Mouse (Mus musculus): ENCODE data around the gene Thap8. TPM values are rescaled to one million over a fixed set of nuclear protein-coding genes. Genes with fewer than 3 reads are reported as not detected.

The Thap8 gene
- polyA plus RNA-seq, 1 experiment from 2014 or later: 0.77 TPM

DNA sequence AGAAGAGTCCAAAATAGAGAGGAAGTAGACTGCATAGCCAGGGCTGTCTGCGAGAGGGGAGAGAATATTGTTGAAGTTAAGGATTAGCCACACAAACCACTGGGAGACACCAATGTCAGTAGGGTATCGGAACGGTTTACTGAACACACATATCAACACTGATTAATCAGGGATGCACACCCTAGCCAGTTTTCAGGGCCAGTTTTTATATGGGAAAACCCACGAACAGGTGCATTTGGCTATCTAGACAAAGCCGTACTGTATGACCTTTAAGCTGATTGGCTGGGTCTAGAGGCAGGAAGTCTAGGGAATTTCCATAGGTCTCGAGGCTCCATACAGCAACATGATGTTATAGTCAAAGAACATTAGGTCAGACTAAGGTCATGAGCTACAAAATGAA is 43.0 kb downstream of the Thap8 start:
- Histone ChIP-seq H3K9ac (peak overlapping the region; percentile 79; the same call in 1 of the 2 replicates), H3K27ac (peak overlapping the region; percentile 86; the same call in 1 of the 2 replicates), H3K9me3 (replicated peaks) (0 out of 2 replicates have a peak, but pooled peaks cover 4% of the 10 kb centered on the region), H3K36me3 (no peaks in the 10 kb centered on the region), H3K27me3 (no peaks in the 10 kb centered on the region; the same call in 1 of the 2 replicates), H3K4me3 (peak overlapping the region; percentile 75), H3K4me1 (peaks cover 16% of the 10 kb centered on the region), H3K4me2 (replicated peaks) (peak overlapping the region; percentile 76)
- WGBS: 38% methylated on average over 6 of the region's 6 CpGs
- peak; percentile 5; the same call in 1 of the 2 replicates for ATAC-seq (ENCODE audit: low FRiP score)

- Histone ChIP-seq H3K9me3 (replicated peaks) (0 out of 2 replicates have a peak, but pooled peaks cover 4% of the 10 kb centered on the region), H3K4me1 (peaks cover 16% of the 10 kb centered on the region), H3K27me3 (peaks cover 7% of the 10 kb centered on the region), H3K27ac (peak within 1 kb of the TSS; percentile 86; the same call in 1 of the 2 replicates), H3K9ac (0 out of 2 replicates have a peak within 1 kb of the TSS, but pooled peaks have one; percentile 79), H3K4me2 (replicated peaks) (peak within 1 kb of the TSS; percentile 76), H3K4me3 (peak within 1 kb of the TSS; percentile 75), H3K36me3 (no peaks in the 10 kb centered on the region)
- WGBS: 71% methylated on average over 3 of the region's 3 CpGs
- ATAC-seq (ENCODE audit: low FRiP score): no peak
Observed at GRCm38 (mm10) chr7:30323795-30324194, 43.9 kb downstream of the Thap8 start, which contains the start of gene Sdhaf1. Sdhaf1 (minus strand) TSS chr7:30323895.

DNA sequence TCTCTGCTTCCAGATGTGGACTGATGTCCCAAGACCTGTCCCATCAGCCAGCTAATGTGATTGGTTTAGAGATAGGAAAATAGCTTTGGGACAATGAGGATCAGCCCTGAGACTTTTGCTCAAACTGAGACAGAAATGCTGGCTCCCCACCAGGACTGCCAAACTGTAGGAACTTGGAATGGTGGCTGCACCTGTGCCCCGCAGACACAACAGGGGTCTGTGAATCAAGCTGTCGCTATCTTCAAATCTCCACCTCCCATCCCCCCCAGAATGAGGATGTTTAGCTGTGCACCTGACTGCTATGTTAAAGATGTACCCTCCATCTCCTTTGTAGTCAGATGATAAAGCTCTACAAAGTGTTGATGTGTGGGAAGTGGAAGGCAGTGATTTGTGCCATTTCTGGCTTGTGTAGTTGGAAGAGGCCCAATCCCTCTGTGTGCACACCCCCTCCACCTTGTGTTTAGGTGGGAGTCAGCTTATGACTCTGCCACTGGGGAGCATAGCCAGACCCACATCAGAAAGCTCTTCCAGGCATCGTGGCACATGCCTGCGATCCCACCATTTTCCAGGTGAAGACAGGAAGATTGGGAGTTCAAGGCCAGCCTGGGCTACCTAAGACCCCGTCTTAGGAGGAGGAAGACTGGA is 44.5 kb downstream of the Thap8 start:
- no peak overlapping the region for H3K27ac ChIP-seq

DNA sequence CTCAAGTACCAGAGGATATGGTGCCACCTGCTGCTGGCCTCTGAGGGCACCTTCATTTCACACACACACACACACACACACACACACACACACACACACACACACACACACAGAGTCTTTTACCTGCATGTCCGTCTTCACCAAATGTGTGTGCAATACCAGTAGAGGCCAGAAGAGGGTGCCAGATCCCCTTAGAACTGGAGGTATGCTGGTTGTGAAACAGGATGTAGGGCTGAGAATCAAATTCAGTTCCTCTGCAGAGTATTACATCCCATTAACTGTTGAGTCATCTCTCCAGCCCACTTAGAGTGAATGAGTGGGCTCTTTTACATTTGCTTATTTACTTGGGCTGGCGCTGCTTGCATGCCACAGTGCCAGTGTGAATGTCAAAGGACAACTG is 45.5 kb downstream of the Thap8 start:
- Histone ChIP-seq H3K9ac (no peak overlapping the region), H3K27ac (no peak overlapping the region), H3K9me3 (replicated peaks) (0 out of 2 replicates have a peak, but pooled peaks cover 4% of the 10 kb centered on the region), H3K4me3 (no peak overlapping the region), H3K4me1 (peaks cover 16% of the 10 kb centered on the region), H3K27me3 (peaks cover 7% of the 10 kb centered on the region), H3K36me3 (no peaks in the 10 kb centered on the region), H3K4me2 (replicated peaks) (no peak overlapping the region)
- WGBS: 44% methylated on average over 2 of the region's 2 CpGs
- ATAC-seq (ENCODE audit: low FRiP score): no peak

More for the DNA sequence above, 44.5 kb downstream of the Thap8 start:
- H3K4me2 ChIP-seq (replicated peaks): no peak overlapping the region
- H3K9ac ChIP-seq: no peak overlapping the region
- H3K4me1 ChIP-seq: peaks cover 16% of the 10 kb centered on the region
- H3K4me3 ChIP-seq: no peak overlapping the region
- ATAC-seq (ENCODE audit: low FRiP score): no peak
- H3K9me3 ChIP-seq (replicated peaks): 0 out of 2 replicates have a peak, but pooled peaks cover 4% of the 10 kb centered on the region
- H3K27me3 ChIP-seq: peaks cover 7% of the 10 kb centered on the region
- H3K36me3 ChIP-seq: no peaks in the 10 kb centered on the region
- 85% methylated on average over 5 of the region's 5 CpGs for WGBS

- no peak overlapping the region for H3K27ac ChIP-seq
- H3K4me3 ChIP-seq: no peak overlapping the region
- no peaks in the 10 kb centered on the region for H3K36me3 ChIP-seq
- no peak for ATAC-seq (ENCODE audit: low FRiP score)
- H3K9me3 ChIP-seq (replicated peaks): 0 out of 2 replicates have a peak, but pooled peaks cover 4% of the 10 kb centered on the region
- no peak overlapping the region for H3K9ac ChIP-seq
- peaks cover 11% of the 10 kb centered on the region for H3K4me1 ChIP-seq
- peaks cover 7% of the 10 kb centered on the region for H3K27me3 ChIP-seq
- no peak overlapping the region for H3K4me2 ChIP-seq (replicated peaks)
Observed at GRCm38 (mm10) chr7:30326427-30326826, 46.5 kb downstream of the Thap8 start.

- H3K27ac ChIP-seq: no peak overlapping the region
- 0 out of 2 replicates have a peak, but pooled peaks cover 4% of the 10 kb centered on the region for H3K9me3 ChIP-seq (replicated peaks)
- H3K27me3 ChIP-seq: peaks cover 7% of the 10 kb centered on the region
- ATAC-seq (ENCODE audit: low FRiP score): no peak
- 59% methylated on average over 15 of the region's 15 CpGs for WGBS
- H3K9ac ChIP-seq: no peak overlapping the region
- no peak overlapping the region for H3K4me2 ChIP-seq (replicated peaks)
- H3K4me1 ChIP-seq: peaks cover 13% of the 10 kb centered on the region
- H3K36me3 ChIP-seq: no peaks in the 10 kb centered on the region
- H3K4me3 ChIP-seq: no peak overlapping the region
Observed at GRCm38 (mm10) chr7:30327140-30327539, 47.2 kb downstream of the Thap8 start.

GRCm38 (mm10) chr7:30328379-30328778 is 48.5 kb downstream of the Thap8 start:
- H3K27me3 ChIP-seq: peaks cover 8% of the 10 kb centered on the region
- ATAC-seq (ENCODE audit: low FRiP score): no peak
- H3K36me3 ChIP-seq: no peaks in the 10 kb centered on the region
- 58% methylated on average over 10 of the region's 10 CpGs for WGBS
- 0 out of 2 replicates have a peak, but pooled peaks cover 4% of the 10 kb centered on the region for H3K9me3 ChIP-seq (replicated peaks)
- H3K4me1 ChIP-seq: peaks cover 10% of the 10 kb centered on the region
- no peak overlapping the region for H3K4me2 ChIP-seq (replicated peaks)
- H3K4me3 ChIP-seq: no peak overlapping the region
- H3K9ac ChIP-seq: peak overlapping the region; percentile 8; the same call in 1 of the 2 replicates
- H3K27ac ChIP-seq: no peak overlapping the region

DNA sequence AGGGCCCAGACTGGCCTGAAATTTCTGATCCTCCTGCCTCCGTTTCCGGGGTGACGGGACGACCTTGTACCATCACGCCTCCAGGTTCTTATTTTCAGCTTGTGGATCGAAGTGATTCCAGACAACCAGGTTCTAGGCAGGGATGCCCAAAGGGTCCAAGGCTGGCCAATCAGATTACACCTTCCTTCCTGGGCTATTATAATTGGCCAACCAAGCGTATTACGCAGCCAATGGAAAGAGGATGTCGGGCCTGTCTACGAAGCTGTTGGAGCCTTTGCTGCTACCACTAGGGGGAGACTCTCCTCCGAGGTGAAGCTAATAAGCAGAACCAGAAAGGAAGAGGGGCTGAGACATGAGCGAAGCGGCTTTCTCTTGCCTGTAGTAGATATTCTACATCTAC is 52.0 kb downstream of the Thap8 start:
- peaks cover 14% of the 10 kb centered on the region for H3K4me1 ChIP-seq
- no peaks in the 10 kb centered on the region for H3K36me3 ChIP-seq
- H3K9me3 ChIP-seq (replicated peaks): no peaks in the 10 kb centered on the region
- peak; percentile 96 for ATAC-seq (ENCODE audit: low FRiP score)
- peaks cover 31% of the 10 kb centered on the region for H3K27me3 ChIP-seq
- peak overlapping the region; percentile 48 for H3K4me2 ChIP-seq (replicated peaks)
- peak overlapping the region; percentile 8 for H3K4me3 ChIP-seq
- H3K27ac ChIP-seq: peak overlapping the region; percentile 12
- peak overlapping the region; percentile 18; the same call in 1 of the 2 replicates for H3K9ac ChIP-seq
- WGBS: 4% methylated on average over 13 of the region's 13 CpGs

GRCm38 (mm10) chr7:30332622-30333259 is 52.8 kb downstream of the Thap8 start:
- no peak overlapping the region for H3K4me3 ChIP-seq
- H3K4me1 ChIP-seq: peaks cover 10% of the 10 kb centered on the region
- peaks cover 31% of the 10 kb centered on the region for H3K27me3 ChIP-seq
- H3K9ac ChIP-seq: no peak overlapping the region
- no peaks in the 10 kb centered on the region for H3K36me3 ChIP-seq
- peak overlapping the region; percentile 48; the same call in 1 of the 2 replicates for H3K4me2 ChIP-seq (replicated peaks)
- 70% methylated on average over 18 of the region's 18 CpGs for WGBS
- ATAC-seq (ENCODE audit: low FRiP score): no peak
- no peaks in the 10 kb centered on the region for H3K9me3 ChIP-seq (replicated peaks)
- H3K27ac ChIP-seq: no peak overlapping the region

DNA sequence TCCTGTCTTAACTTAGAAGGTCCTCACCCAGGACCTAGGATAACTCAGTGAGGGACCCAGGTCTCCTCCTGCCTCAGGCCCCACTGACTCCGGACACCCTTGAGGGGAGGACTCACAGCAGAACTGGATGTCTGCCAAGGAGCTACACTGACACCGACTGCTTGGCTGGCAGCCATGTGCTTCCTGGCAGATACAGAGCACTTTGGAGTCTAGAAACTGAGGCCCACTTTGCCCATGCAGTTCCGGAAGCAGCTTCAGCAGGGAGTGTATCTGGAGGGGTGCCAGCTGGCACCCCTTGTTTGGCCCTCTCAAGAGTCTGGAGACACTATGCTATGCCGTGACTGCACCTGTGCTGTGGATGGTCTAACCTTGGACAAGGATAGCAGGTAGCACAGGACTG is 53.5 kb downstream of the Thap8 start:
- Histone ChIP-seq H3K36me3 (no peaks in the 10 kb centered on the region), H3K9me3 (replicated peaks) (no peaks in the 10 kb centered on the region), H3K27me3 (peaks cover 28% of the 10 kb centered on the region), H3K27ac (no peak overlapping the region), H3K9ac (no peak overlapping the region), H3K4me1 (peaks cover 10% of the 10 kb centered on the region), H3K4me2 (replicated peaks) (no peak overlapping the region), H3K4me3 (no peak overlapping the region)
- 0 out of 2 replicates have a peak, but pooled peaks have one; percentile 15 for ATAC-seq (ENCODE audit: low FRiP score)
- WGBS: 60% methylated on average over 4 of the region's 4 CpGs

GRCm38 (mm10) chr7:30334563-30334962 is 54.7 kb downstream of the Thap8 start:
- no peak overlapping the region for H3K9ac ChIP-seq
- H3K27ac ChIP-seq: no peak overlapping the region
- H3K4me1 ChIP-seq: peaks cover 10% of the 10 kb centered on the region
- H3K4me3 ChIP-seq: no peak overlapping the region
- H3K27me3 ChIP-seq: peaks cover 29% of the 10 kb centered on the region
- H3K4me2 ChIP-seq (replicated peaks): no peak overlapping the region
- 60% methylated on average over 5 of the region's 5 CpGs for WGBS
- H3K36me3 ChIP-seq: no peaks in the 10 kb centered on the region
- ATAC-seq (ENCODE audit: low FRiP score): no peak
- H3K9me3 ChIP-seq (replicated peaks): no peaks in the 10 kb centered on the region

DNA sequence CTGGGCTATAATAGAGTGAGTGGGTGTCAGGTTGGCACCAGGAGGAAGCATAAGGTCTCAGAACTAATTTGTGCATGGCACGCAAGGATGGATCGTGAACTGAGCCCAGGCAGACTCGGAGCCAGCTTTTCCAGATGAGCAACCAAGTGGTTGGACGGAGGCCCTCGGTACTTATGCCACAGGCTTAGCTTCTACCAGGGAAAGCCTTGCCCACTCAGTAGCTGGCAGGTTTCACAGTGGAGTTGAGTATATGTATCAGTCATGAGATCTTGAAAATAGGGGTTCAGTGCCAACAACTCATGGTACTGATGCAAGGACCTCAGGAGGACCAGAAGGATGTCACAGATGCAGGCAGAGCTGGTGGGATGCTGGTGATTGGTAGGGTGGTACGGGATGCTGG is 55.8 kb downstream of the Thap8 start:
- H3K27me3 ChIP-seq: peaks cover 29% of the 10 kb centered on the region
- no peak overlapping the region for H3K4me2 ChIP-seq (replicated peaks)
- H3K9me3 ChIP-seq (replicated peaks): no peaks in the 10 kb centered on the region
- 83% methylated on average over 6 of the region's 6 CpGs for WGBS
- no peak overlapping the region for H3K27ac ChIP-seq
- no peak overlapping the region for H3K4me3 ChIP-seq
- no peak overlapping the region for H3K9ac ChIP-seq
- H3K4me1 ChIP-seq: peaks cover 10% of the 10 kb centered on the region
- H3K36me3 ChIP-seq: no peaks in the 10 kb centered on the region
- no peak for ATAC-seq (ENCODE audit: low FRiP score)

All from hindbrain, embryonic 12.5 days (tissue).